Mouse (Mus musculus): ENCODE data around the gene Ctu2. TPM values are rescaled to one million over a fixed set of nuclear protein-coding genes. Genes with fewer than 3 reads are reported as not detected.

The Ctu2 gene
- total and polyA plus RNA-seq, 3 experiments, result 8.8 to 19.4 (median 10.9) TPM

- H3K27me3 ChIP-seq (ENCODE audit: insufficient read depth, low read length), result no peaks in the 10 kb centered on the region
- H3K36me3 ChIP-seq (replicated peaks), result peaks cover 100% of the 10 kb centered on the region
- no peak for TF ChIP-seq GATA2 (IDR thresholded peaks at IDR 0.05; ENCODE audit: borderline replicate concordance, low read depth, low read length)
- TF ChIP-seq TAL1 (conservative IDR thresholded peaks at IDR 0.05; ENCODE audit: low read depth, low read length), result no peak
- TF ChIP-seq POLR2AphosphoS5 (IDR thresholded peaks at IDR 0.05; ENCODE audit: insufficient replicate concordance, low read depth, low read length), result no peak
- TF ChIP-seq GATA1 (IDR thresholded peaks at IDR 0.05; ENCODE audit: borderline replicate concordance, low read length), result no peak
- no peak for TF ChIP-seq CTCF (IDR thresholded peaks at IDR 0.05; ENCODE audit: low read depth, low read length)
- ATAC-seq (ENCODE audit: extremely low read depth, insufficient number of reproducible peaks, low FRiP score, poor library complexity, severe bottlenecking) (no peak), DNase-seq (ENCODE audit: low spot score) (no peak)
- H3K4me1 ChIP-seq (ENCODE audit: insufficient read depth, low read depth, low read length), result peaks cover 27% of the 10 kb centered on the region
- H3K9me3 ChIP-seq (replicated peaks), result peaks cover 9% of the 10 kb centered on the region
- H3K4me3 ChIP-seq (ENCODE audit: low read depth, low read length), result no peak overlapping the region
Measured at GRCm38 (mm10) chr8:122488387-122488786, 12.4 kb downstream of the Ctu2 start.

- H3K36me3 ChIP-seq (replicated peaks), result peaks cover 99% of the 10 kb centered on the region
- H3K4me3 ChIP-seq (ENCODE audit: low read depth, low read length), result no peak overlapping the region
- no peak for TF ChIP-seq CTCF (IDR thresholded peaks at IDR 0.05; ENCODE audit: low read depth, low read length)
- no peak for TF ChIP-seq TAL1 (conservative IDR thresholded peaks at IDR 0.05; ENCODE audit: low read depth, low read length)
- no peak for TF ChIP-seq POLR2AphosphoS5 (IDR thresholded peaks at IDR 0.05; ENCODE audit: insufficient replicate concordance, low read depth, low read length)
- no peak for TF ChIP-seq GATA2 (IDR thresholded peaks at IDR 0.05; ENCODE audit: borderline replicate concordance, low read depth, low read length)
- TF ChIP-seq GATA1 (IDR thresholded peaks at IDR 0.05; ENCODE audit: borderline replicate concordance, low read length), result no peak
- H3K4me1 ChIP-seq (ENCODE audit: insufficient read depth, low read depth, low read length), result peaks cover 33% of the 10 kb centered on the region
- H3K27me3 ChIP-seq (ENCODE audit: insufficient read depth, low read length), result no peaks in the 10 kb centered on the region; the same call in 1 of the 2 replicates
- DNase-seq (ENCODE audit: low spot score) (no peak), ATAC-seq (ENCODE audit: extremely low read depth, insufficient number of reproducible peaks, low FRiP score, poor library complexity, severe bottlenecking) (no peak)
- no peaks in the 10 kb centered on the region for H3K9me3 ChIP-seq (replicated peaks)
Measured at GRCm38 (mm10) chr8:122497016-122497734, 21.2 kb downstream of the Ctu2 start.

GRCm38 (mm10) chr8:122497912-122498311, 22.0 kb downstream of the Ctu2 start:
- Histone ChIP-seq H3K36me3 (replicated peaks) (peaks cover 99% of the 10 kb centered on the region), H3K9me3 (replicated peaks) (no peaks in the 10 kb centered on the region), H3K4me3 (ENCODE audit: low read depth, low read length) (no peak overlapping the region), H3K27me3 (ENCODE audit: insufficient read depth, low read length) (no peaks in the 10 kb centered on the region; the same call in 1 of the 2 replicates), H3K4me1 (ENCODE audit: insufficient read depth, low read depth, low read length) (peaks cover 33% of the 10 kb centered on the region)
- TF ChIP-seq CTCF (IDR thresholded peaks at IDR 0.05; ENCODE audit: low read depth, low read length) (peak; percentile 30; the same call in 1 of the 2 replicates), GATA1 (IDR thresholded peaks at IDR 0.05; ENCODE audit: borderline replicate concordance, low read length) (no peak), GATA2 (IDR thresholded peaks at IDR 0.05; ENCODE audit: borderline replicate concordance, low read depth, low read length) (no peak)
- no peak for DNase-seq (ENCODE audit: low spot score)
- ATAC-seq (ENCODE audit: extremely low read depth, insufficient number of reproducible peaks, low FRiP score, poor library complexity, severe bottlenecking), result no peak

GRCm38 (mm10) chr8:122500856-122501255, 24.9 kb downstream of the Ctu2 start:
- no peaks in the 10 kb centered on the region; the same call in 1 of the 2 replicates for H3K27me3 ChIP-seq (ENCODE audit: insufficient read depth, low read length)
- peaks cover 43% of the 10 kb centered on the region for H3K4me1 ChIP-seq (ENCODE audit: insufficient read depth, low read depth, low read length)
- DNase-seq (ENCODE audit: low spot score), result peak; percentile 77
- no peak overlapping the region for H3K4me3 ChIP-seq (ENCODE audit: low read depth, low read length)
- ATAC-seq (ENCODE audit: extremely low read depth, insufficient number of reproducible peaks, low FRiP score, poor library complexity, severe bottlenecking), result peak; percentile 54; the same call in 1 of the 2 replicates
- H3K9me3 ChIP-seq (replicated peaks), result no peaks in the 10 kb centered on the region
- TF ChIP-seq GATA1 (IDR thresholded peaks at IDR 0.05; ENCODE audit: borderline replicate concordance, low read length) (no peak), CTCF (IDR thresholded peaks at IDR 0.05; ENCODE audit: low read depth, low read length) (peak; percentile 92)
- peaks cover 93% of the 10 kb centered on the region for H3K36me3 ChIP-seq (replicated peaks)

GRCm38 (mm10) chr8:122511552-122511951, 35.6 kb downstream of the Ctu2 start:
- Histone ChIP-seq H3K4me1 (ENCODE audit: insufficient read depth, low read depth, low read length) (peaks cover 74% of the 10 kb centered on the region), H3K4me3 (ENCODE audit: low read depth, low read length) (no peak overlapping the region), H3K9me3 (replicated peaks) (no peaks in the 10 kb centered on the region), H3K36me3 (replicated peaks) (peaks cover 98% of the 10 kb centered on the region), H3K27me3 (ENCODE audit: insufficient read depth, low read length) (no peaks in the 10 kb centered on the region)
- TF ChIP-seq CTCF (IDR thresholded peaks at IDR 0.05; ENCODE audit: low read depth, low read length) (no peak), POLR2AphosphoS5 (IDR thresholded peaks at IDR 0.05; ENCODE audit: insufficient replicate concordance, low read depth, low read length) (no peak), GATA1 (IDR thresholded peaks at IDR 0.05; ENCODE audit: borderline replicate concordance, low read length) (no peak), TAL1 (conservative IDR thresholded peaks at IDR 0.05; ENCODE audit: low read depth, low read length) (no peak), GATA2 (IDR thresholded peaks at IDR 0.05; ENCODE audit: borderline replicate concordance, low read depth, low read length) (no peak)
- ATAC-seq (ENCODE audit: extremely low read depth, insufficient number of reproducible peaks, low FRiP score, poor library complexity, severe bottlenecking) (no peak), DNase-seq (ENCODE audit: low spot score) (no peak)

GRCm38 (mm10) chr8:122512392-122512791, 36.4 kb downstream of the Ctu2 start:
- ATAC-seq (ENCODE audit: extremely low read depth, insufficient number of reproducible peaks, low FRiP score, poor library complexity, severe bottlenecking) (no peak), DNase-seq (ENCODE audit: low spot score) (no peak)
- H3K27me3 ChIP-seq (ENCODE audit: insufficient read depth, low read length), result no peaks in the 10 kb centered on the region
- no peak for TF ChIP-seq POLR2AphosphoS5 (IDR thresholded peaks at IDR 0.05; ENCODE audit: insufficient replicate concordance, low read depth, low read length)
- no peak for TF ChIP-seq GATA2 (IDR thresholded peaks at IDR 0.05; ENCODE audit: borderline replicate concordance, low read depth, low read length)
- no peak for TF ChIP-seq CTCF (IDR thresholded peaks at IDR 0.05; ENCODE audit: low read depth, low read length)
- no peak for TF ChIP-seq TAL1 (conservative IDR thresholded peaks at IDR 0.05; ENCODE audit: low read depth, low read length)
- TF ChIP-seq GATA1 (IDR thresholded peaks at IDR 0.05; ENCODE audit: borderline replicate concordance, low read length), result no peak
- H3K9me3 ChIP-seq (replicated peaks), result no peaks in the 10 kb centered on the region
- peaks cover 99% of the 10 kb centered on the region for H3K36me3 ChIP-seq (replicated peaks)
- peaks cover 81% of the 10 kb centered on the region for H3K4me1 ChIP-seq (ENCODE audit: insufficient read depth, low read depth, low read length)
- no peak overlapping the region for H3K4me3 ChIP-seq (ENCODE audit: low read depth, low read length)

Measured in G1E (cell line).